Mouse (Mus musculus): ENCODE results near the gene Gm11639.
A peak's percentile ranks its signal among the peaks of the same experiment; 100 is the strongest.

Gene Gm11639

DNA sequence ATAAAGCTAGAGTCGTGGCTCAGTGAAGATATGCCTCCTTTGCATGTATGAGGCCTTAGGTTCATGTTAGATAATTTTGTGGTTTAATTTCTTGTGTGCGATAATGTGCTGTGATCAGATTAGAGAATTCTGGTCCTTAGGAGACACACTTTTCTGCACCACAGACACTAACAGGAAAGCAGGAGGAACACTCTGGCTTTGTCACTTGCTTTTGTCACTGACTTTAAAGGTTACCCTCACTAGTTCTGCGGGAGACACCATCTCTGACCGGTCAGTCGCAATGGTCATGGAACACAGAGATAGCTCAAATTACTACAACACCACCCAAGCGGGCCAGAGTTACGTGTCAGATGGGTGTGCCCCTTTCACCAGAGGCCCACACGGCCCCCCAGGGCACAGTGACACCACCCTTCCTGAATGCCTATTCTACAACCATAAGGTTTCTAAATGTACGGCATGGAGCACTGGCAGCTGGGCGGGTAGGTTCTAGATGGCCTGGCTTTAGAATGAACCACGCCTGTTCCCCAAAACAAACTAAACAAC, 466.9 kb downstream of the Gm11639 start:
- DNase-seq (ENCODE audit: low read depth, low spot score), result no peak

DNA sequence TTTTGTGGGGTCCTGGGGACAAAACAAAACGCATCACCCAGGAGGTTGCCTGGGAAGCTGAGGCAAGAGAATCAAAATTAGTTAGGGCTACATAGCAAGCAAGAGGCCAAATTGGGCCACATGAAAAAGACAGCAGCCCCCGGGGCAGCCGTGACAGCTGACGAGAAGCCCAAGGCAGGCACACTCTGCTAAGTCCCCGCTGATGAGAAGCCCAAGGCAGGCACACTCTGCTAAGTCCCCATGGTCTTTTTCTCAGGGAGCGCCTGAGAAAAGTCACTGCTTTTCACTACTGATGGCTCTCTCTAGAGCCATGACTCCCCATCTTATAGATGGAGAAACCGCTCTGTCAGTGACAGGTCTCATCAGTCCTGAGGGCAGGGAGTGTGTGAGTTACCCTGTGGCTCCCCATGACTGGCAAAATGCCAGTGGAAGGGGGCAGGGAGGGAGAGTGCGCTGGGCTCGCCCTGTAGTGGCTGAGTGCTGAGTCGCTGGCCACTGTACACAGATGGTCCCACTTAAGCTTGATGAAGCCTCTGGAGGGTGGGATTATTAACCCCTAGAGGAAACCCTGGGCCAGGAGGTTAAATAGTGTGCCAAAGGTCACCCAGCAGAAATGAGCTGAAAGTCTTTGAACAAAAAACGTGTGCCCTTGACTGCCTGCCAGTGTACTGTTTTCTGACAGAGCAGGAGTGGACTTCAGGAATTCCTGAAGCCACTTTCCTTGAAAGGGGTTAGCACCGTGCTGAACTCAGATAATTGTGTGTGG, 467.7 kb downstream of the Gm11639 start:
- peak; percentile 54 for DNase-seq (ENCODE audit: low read depth, low spot score)

GRCm38 (mm10) chr11:105155915-105156314, 470.4 kb downstream of the Gm11639 start:
- DNase-seq (ENCODE audit: low read depth, low spot score), result no peak

GRCm38 (mm10) chr11:105156748-105157267, 471.3 kb downstream of the Gm11639 start:
- no peak for DNase-seq (ENCODE audit: low read depth, low spot score)

- DNase-seq (ENCODE audit: low read depth, low spot score), result no peak
Observed at GRCm38 (mm10) chr11:105158047-105158446, 472.5 kb downstream of the Gm11639 start.

DNA sequence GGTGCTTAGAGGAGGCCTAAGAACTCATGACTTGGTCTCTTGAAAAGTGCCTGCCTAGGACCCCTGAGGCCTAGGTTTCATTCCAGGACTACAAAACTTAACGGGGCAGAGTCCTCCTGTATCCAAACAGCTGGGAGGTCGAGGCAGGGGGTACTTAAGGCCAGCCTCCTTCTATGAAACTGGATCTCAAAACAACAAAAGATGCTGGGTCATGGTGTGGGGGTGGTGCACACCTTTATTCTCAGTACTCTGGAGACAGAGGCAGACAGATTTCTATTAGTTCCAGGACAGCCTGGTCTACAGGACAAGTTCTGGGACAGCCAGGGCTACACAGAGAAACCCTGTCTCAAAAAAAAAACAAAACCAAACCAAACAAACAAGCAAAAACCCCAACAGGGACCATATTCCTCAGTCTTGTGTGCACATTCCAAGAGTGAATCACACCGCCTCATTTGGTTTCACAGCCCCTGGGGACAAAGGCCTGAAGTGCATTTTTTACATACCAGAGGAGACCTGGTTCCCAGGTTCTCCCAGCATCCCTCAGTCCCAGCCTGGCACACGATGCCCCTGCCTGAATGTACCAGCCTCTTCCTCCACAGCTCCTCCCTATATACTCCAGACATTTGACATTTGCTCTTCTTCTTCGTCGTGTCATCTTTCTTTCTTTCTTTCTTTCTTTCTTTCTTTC, 474.3 kb downstream of the Gm11639 start:
- DNase-seq (ENCODE audit: low read depth, low spot score), result no peak

- DNase-seq (ENCODE audit: low read depth, low spot score), result no peak
Observed at GRCm38 (mm10) chr11:105161411-105161810, 475.9 kb downstream of the Gm11639 start.

DNA sequence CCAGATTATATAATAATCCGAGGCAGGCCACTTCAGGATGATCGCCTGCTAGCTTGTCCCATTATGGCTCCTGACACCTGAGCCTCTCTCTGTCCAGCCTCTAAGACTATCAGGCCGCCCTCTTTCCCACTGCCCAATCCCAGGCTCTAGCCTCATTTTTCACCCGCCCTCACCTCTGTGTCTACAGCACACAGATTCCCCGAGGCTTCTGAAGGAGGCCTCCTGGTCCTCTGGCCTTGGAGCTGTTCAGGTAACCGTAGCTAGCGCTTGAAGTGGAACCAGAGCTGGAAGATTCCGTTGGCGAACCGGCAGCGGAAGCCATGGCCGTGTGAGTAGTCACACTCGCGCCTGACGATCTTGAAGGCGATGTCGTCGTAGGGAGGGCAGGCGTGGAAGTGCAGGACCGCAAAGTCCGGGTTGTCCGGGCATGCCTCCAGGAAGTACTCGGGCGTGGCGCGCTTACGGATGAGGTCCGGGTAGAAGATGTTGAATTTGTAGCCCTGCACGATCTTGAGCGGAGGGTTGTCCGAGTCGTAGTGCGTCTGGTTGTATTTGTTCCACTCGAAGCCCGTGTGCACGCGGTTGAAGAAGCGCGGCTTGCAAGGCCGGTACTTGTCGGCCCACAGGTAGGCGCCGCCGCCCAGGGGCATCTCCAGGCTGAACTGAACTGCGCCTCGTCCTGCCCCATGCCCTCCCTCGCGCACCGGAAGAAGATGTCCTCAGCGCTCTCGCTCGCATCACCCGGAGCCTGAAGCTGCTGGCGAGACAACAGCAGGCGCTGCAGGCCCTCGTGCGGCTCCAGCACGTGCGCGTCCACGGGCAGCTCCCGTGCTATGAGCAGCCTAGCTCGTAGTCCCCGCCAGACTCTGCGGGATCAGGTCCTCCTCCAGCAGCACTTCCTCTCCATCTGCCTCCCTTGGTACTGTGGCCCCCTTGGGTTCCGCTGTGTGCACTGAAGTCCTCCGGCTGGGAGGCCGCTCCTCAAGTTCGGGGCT, 479.3 kb downstream of the Gm11639 start:
- DNase-seq (ENCODE audit: low read depth, low spot score), result no peak

- DNase-seq (ENCODE audit: low read depth, low spot score), result no peak
Observed at GRCm38 (mm10) chr11:105166780-105167179, 481.3 kb downstream of the Gm11639 start.

Measured in embryo, embryonic 11.5 days (tissue).